Mouse (Mus musculus): ENCODE measurements around the gene Olfr1188.

- TF ChIP-seq CTCF (conservative IDR thresholded peaks at IDR 0.05; ENCODE audit: low read length) (no peak), NANOG (IDR thresholded peaks at IDR 0.05; ENCODE audit: borderline replicate concordance, low read length) (no peak), POU5F1 (IDR thresholded peaks at IDR 0.05; ENCODE audit: borderline replicate concordance, low read length) (no peak)
These were observed 31.0 kb upstream of the Olfr1188 start for GRCm38 (mm10) chr2:88525720-88526119.
